Mouse (Mus musculus): ENCODE results near the gene Pdha2.
A peak's percentile ranks its signal among the peaks of the same experiment; 100 is the strongest.

Pdha2 gene

DNA sequence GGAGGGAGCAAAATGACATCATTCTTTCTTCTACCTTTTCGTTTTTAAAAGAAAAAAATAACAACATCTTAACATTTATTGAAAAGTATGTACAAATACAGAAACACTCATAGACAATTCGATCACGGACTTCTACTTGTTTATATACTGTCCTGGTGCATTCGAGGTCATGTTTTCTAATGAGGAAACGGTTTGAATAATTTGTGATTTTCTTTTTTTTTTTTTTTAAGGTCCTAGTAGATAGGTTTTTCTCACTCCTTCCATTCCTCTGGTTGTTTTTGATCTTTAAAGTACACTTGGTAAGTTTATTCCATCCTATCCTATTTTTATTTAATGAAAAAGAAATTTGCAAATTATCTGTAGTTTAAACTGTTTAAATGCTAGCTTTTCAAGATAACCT, at the start of gene Pdha2:
Gene Pdha2, minus strand, starts transcription at position 101 of the 400 bp plus-strand sequence.
- DNase-seq, result no peak

GRCm38 (mm10) chr3:141260518-141260917, 48.4 kb upstream of the Pdha2 start:
- DNase-seq, result no peak

DNA sequence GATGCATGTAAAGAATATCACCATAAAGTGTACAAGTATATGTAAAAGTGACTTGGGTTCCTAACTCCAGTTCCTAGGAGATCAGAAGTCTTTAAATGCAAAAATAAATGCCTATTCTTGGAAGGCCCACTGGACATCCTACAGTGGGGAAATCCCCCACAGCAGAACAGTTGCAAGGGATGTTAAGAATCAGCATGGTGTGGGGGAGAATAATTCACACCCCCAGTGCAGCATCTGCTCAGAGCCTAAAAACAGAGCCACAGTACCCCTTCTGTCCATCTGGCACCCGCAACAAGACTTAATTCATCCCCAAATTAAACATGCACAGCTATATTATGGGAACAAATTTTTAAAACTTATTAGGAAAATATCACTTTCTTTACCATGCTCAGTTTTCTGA, 39.3 kb upstream of the Pdha2 start:
- DNase-seq, result peak; percentile 18

DNA sequence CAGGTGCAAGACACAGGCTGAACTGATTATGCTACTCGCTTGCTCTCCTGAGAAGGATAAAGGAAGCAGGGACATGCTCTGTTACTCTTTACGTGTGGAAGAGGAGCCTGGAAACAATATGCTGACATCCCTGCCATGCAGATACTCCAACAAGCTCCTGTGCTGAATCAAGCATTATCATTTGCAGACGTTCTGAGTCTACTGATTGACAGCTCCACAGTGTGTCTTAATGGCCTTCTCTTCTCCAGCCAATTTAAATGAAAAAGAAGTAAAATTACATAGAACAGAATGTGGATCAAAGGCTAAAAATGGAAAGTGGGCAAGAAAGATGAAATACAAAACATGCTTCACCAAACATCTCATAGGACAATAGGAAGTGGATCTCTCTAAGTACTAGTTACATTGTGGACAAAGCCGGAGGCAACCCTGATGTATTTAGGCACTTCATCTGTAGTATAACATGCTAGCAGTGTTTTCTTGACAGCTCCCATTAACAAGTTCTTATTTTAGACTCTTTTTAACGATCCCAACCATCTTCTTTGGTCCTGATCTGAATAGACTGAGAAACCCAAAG, 32.7 kb upstream of the Pdha2 start:
- DNase-seq, result no peak

DNA sequence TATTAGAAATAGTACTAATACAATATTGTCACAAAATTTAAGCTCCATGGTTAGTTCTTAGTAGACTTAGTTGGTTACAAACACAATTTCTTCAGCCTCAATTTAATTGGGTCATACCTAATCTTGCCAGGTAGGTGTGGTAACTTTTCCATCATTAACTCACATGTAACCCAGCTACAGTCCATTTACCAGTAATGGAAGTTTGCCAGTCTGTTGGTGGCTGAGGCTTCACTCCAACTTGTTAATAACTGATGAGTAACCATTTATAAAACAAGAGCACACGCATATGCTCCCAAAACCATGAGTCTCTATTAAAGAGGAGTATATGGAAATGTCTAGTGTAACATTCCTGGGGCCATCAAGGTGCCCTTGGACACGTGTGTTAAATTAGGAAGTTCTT, 25.9 kb upstream of the Pdha2 start:
- DNase-seq, result no peak

DNA sequence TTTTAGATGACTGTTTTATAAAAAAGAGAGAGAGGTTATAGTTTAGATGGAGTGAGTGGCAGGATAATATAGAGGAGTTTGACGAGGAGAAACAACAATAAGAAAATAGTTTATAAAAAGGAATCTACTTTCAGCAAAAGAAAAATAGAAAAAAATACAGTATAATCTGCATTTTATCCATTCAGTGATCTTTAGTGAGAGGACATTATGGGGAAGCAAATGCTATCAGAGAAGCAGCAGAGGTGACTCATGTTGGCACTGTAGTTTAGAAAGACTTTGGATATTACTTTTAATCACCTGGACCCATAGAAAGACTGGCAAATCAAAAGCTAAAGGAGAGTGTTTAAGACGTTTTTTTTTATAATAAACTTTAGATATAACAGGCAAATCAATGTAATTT, 17.0 kb upstream of the Pdha2 start:
- no peak for DNase-seq

- no peak for DNase-seq
Measured at GRCm38 (mm10) chr3:141222339-141222738, 10.2 kb upstream of the Pdha2 start.

GRCm38 (mm10) chr3:141218561-141218960, 6.4 kb upstream of the Pdha2 start:
- no peak for DNase-seq

GRCm38 (mm10) chr3:141216999-141217398, 4.8 kb upstream of the Pdha2 start:
- no peak for DNase-seq

- no peak for DNase-seq
Measured at GRCm38 (mm10) chr3:141216237-141216636, 4.1 kb upstream of the Pdha2 start.

- DNase-seq, result no peak
Measured at GRCm38 (mm10) chr3:141214789-141215188, 2.6 kb upstream of the Pdha2 start.

DNA sequence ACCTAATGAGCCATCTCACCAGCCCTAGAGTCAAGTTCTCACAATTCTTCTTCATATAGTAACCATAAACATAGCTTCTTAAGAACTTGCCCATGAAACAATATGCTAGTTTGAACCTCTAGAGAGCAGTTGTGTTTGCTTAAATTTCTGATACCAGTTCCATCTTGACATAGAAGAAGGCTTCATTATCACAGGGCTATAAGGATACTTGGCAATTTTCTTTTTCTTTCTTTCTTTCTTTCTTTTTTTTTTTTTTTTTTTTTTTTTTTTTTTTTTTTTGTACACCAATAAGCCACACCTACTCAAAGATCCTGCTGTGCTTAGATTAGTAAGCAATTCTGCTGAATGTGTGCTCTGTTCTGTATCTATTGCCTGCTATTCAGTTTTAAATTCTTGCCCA, 2.0 kb upstream of the Pdha2 start:
- DNase-seq, result no peak

DNA sequence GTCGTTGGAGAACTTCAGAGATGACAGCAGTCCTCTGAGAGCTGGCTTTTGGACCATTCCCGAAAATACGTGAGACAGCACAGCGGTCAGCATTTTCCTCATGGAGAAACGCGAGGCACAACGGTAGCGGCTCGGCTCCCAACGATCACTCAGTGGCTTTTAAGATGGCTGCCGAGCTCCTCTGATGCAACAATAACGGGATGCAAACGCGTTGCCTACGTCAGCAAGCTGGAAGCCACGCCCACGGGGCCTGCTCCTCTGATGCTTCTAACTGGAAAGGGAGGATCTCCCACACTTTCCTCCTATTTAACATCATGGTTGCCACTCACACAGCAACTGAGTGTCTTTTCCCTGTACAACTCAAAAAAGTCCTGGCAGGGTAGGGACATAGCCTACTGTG, 511 bp downstream of the Pdha2 start:
- DNase-seq, result no peak

GRCm38 (mm10) chr3:141201766-141202165, 10.4 kb downstream of the Pdha2 start:
- no peak for DNase-seq

DNA sequence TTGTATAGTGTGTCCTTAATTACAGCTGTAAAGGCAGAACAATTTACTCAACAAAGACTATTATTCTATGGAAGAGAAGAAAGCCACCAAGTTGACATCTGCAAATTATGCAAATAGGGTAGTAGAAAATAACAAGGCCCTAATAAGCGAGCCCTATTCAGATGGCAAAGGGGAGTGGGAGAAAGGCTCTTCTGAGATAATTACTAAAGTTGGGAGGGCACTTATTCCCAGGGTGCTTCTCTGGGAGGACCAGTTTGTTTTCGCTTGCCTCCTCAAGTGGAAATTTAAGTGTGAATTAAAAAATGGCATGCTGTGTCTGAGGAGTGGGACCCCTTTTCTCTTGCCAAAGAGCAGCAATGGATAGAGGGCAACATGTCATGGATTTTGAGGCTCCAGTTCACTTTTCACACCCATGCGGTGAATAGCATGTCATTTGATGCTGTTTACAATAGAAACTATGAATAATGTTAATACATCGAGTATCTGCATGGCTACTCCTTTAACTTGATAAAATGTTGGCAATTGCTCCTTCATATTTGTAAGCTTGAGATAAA, 14.8 kb downstream of the Pdha2 start:
- no peak for DNase-seq

- DNase-seq, result no peak
Measured at GRCm38 (mm10) chr3:141191653-141192052, 20.5 kb downstream of the Pdha2 start.

DNA sequence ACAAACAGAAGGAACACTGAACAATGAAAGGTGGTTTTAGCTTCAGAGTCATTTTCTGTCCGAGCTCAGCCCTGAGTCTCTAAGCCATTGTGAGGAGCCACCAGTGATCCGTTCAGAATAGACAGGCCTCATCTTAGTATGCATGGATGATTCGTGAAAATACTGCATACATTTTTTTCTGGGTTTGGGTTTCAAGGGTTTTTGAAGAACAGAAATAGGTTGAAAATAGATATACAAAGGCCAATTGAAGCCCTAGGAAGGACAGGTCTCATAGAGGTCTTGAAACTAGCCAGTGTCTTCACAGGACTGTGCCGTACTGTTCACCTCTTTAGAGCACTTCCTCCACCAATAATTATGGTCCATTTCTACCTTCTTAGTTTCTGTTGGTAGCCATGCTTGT, 21.7 kb downstream of the Pdha2 start:
- no peak for DNase-seq

GRCm38 (mm10) chr3:141160986-141161385, 51.2 kb downstream of the Pdha2 start:
- no peak for DNase-seq

Data from right cerebral cortex, postnatal 25 days (tissue).